Mouse (Mus musculus) erythroid progenitor cell, adult 5-6 weeks (primary cell): ENCODE measurements around the gene Bcat1. TPM values are rescaled to one million over a fixed set of nuclear protein-coding genes. Genes with fewer than 3 reads are reported as not detected.

Experiments used
- ATAC-seq: replicated peaks from 2 replicates; pipeline ENCODE4 v1.8.0; 2016; ENCODE audit warnings: moderate number of reproducible peaks, mild to moderate bottlenecking, moderate TSS enrichment, inconsistent platforms; ENCODE audit not compliant: poor library complexity, low FRiP score, severe bottlenecking
- total RNA-seq, 2 experiments: library from RNA; stranded (forward) in 1 of 2; stranded (reverse) in 1 of 2; fragments of 150-400 nt in 1 of 2; fragments of 186-747, 209-891 nt in 1 of 2; gene quantifications; 2 replicates each; pipeline versions ENCODE4 v1.2.3 to v1.2.4; 2015 to 2017; ENCODE audit warnings: low replicate concordance in 2 of 2

Bcat1 gene
- total RNA-seq, 2 experiments from 2014 or later, result not detected

DNA sequence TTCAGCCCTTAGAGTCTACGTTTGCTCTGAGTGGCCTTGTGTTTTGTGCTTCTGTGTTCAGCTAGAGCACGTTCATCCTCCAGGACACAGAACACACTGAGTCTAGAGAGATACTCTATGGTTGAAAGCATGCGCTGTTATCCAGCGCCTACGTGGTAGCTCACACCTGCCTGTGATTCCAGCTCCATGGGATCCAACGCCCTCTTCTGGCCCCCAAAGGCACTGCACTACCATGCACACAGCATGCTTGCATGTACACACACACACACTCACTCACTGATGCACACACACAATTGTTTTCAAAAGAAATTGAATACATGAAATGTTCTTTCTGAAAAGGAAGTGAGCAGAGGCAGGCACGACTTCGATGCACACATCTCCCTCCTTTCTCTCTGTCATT lies 112.8 kb downstream of the Bcat1 start:
- no peak for ATAC-seq

DNA sequence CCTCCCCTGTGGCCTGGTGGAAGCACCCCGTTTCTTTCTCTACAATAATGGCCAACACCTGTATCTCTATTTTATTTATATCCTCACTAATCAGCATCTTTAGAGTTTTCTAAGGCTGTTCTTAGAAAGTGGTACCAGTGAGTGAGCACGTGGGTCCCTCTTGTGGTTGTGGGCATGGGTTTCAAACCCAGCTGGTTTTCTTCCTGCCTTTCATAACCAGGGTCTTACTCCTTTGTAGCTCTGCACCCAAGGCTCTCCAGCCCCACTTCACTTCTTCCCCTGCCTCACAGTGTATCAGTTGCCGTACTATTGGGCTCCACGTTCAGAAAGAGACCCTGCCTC lies 114.0 kb downstream of the Bcat1 start:
- ATAC-seq, result no peak

GRCm38 (mm10) chr6:144961253-144962012 lies 114.6 kb downstream of the Bcat1 start:
- ATAC-seq, result no peak

DNA sequence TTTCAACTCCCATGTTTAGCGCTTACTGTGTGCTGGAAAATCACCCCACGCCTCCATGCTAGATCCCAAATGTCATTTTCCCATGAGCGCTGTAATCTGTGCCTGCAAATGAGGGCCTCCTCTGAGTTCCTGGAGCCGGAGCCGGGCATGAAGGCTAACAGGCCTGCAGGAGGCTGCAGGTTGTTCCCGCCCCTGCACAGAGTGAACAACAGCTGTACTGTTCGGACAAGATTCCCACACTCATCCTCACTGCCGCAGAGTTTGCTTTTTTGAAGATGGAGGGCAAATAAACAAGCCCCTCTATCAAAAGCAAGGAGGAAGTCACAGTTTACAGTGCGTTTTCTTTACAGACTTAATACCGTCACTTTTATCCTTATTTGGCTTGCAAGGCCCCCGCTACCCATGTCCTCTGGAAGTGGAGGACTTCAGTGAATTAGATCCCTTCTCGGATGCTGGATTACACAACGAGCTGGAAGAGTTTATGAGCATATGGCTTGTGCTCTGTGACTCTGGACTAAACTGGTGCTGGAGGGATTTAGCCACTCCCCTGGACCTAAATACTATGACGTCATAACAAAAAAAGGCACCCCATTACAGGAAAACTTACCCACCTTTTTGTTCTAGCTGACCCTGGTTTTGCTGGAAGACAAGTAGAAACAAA lies 120.0 kb downstream of the Bcat1 start:
- ATAC-seq, result no peak

DNA sequence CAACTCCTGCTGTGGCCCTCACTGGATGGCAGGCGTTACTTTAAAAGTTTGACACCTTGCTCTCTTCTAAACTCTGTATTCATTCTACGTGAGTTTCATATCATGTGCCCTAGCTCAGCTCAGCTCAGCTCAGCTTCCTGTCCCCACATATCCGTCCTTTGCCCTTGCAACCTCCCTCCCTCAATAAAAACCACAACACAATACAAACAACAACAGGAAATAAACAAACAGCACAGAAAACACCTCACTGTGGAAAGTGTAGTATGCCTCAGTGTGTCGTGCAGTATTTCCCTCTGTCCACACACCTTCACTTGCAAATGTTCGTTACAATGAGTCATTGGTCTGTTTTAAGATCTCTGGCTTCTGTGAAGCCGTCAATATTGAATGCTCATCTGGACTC lies 123.1 kb downstream of the Bcat1 start:
- no peak for ATAC-seq

DNA sequence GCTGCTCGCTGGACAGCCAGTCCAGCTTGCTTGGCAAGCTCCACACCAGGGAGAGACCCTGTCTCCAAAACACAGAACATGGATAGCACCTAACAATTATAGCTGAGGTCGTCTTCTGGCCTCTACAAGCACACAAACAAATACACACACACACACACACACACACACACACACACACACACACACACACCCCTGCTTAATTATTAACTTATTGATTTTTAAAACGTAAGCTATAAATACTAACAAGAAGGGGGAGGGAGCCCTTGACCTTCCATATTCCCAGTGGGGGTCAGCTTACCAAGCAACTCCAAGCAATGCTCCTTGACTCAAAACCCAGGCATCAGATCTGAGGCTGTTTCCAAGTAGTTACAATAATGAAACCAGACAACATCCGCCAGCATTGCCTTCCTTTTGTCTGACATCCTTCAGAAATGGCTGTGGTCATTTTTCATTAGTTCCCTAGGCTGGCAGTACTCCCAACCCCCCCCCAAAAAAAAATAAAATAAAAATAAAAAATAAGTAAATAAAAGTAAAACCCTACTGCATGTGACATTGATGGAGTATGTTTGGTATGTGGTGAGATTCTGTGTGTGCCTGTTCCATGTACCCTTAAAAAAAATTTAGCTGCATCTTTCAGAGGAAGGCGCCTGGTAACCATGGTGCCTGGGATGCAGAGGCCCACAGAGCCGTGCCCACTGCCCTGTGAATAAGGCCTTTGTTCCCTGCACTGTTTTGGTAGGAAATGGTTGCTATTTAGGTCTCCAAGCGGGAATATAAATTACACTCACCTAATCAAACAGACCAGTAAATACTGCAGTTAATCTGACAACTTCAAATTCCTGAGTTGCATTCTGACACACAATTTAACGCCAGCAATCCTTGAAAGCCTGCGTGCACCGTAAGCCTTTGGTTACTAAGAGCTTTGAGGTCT lies 131.3 kb downstream of the Bcat1 start:
- ATAC-seq, result no peak

Other genes with a start within 250 kb of the Bcat1 start
- 15.5 and 37.5 TPM in 2 replicates for gene Lrmp, start 39.5 kb upstream of the Bcat1 start, total RNA-seq (2015; ENCODE audit: low replicate concordance)
- 25.4 and 29.3 TPM in 2 replicates for gene Lrmp, start 39.5 kb upstream of the Bcat1 start, total RNA-seq (2017; ENCODE audit: low replicate concordance)
- 2.9 TPM in 2 replicates for gene Casc1, start 134.8 kb upstream of the Bcat1 start, total RNA-seq (2015; ENCODE audit: low replicate concordance)
- 0.45 and 4.4 TPM in 2 replicates for gene Casc1, start 134.8 kb upstream of the Bcat1 start, total RNA-seq (2017; ENCODE audit: low replicate concordance)
- gene Etfrf1, start 134.9 kb upstream of the Bcat1 start, total RNA-seq (2015; ENCODE audit: low replicate concordance), result 2.5 and 3.2 TPM in 2 replicates
- gene Etfrf1, start 134.9 kb upstream of the Bcat1 start, total RNA-seq (2017; ENCODE audit: low replicate concordance), result 6.5 and 21.9 TPM in 2 replicates
- 55.9 and 71.3 TPM in 2 replicates for gene Kras, start 174.1 kb upstream of the Bcat1 start, total RNA-seq (2015; ENCODE audit: low replicate concordance)
- 32.5 and 51.3 TPM in 2 replicates for gene Kras, start 174.1 kb upstream of the Bcat1 start, total RNA-seq (2017; ENCODE audit: low replicate concordance)